Mouse (Mus musculus): ENCODE results near the gene Ift74. TPM values are rescaled to one million over a fixed set of nuclear protein-coding genes. Genes with fewer than 3 reads are reported as not detected.
"Not testable (repeated sequence)": the region's sequence is repeated elsewhere in the genome, so short reads cannot be mapped to it uniquely, and the experiment has no call there.

The Ift74 gene
- polyA plus RNA-seq, 1 experiment from 2014 or later, result 27.6 TPM

- no peaks in the 10 kb centered on the region for H3K9me3 ChIP-seq (ENCODE audit: control insufficient read depth, low read length)
- H3K4me2 ChIP-seq (replicated peaks), result no peak overlapping the region
- no peak overlapping the region for H3K27ac ChIP-seq
- no peak for ATAC-seq (ENCODE audit: low FRiP score)
- no peaks in the 10 kb centered on the region for H3K4me1 ChIP-seq (replicated peaks; ENCODE audit: control insufficient read depth, insufficient read depth, low read length)
- no peak overlapping the region for H3K9ac ChIP-seq
- no peak for DNase-seq (ENCODE audit: low spot score)
- H3K27me3 ChIP-seq (ENCODE audit: control insufficient read depth, insufficient read depth, low read length), result no peaks in the 10 kb centered on the region
- 86% methylated on average over 5 of the region's 5 CpGs for WGBS
- no peak overlapping the region for H3K4me3 ChIP-seq (replicated peaks; ENCODE audit: low read length)
- H3K36me3 ChIP-seq (replicated peaks; ENCODE audit: control insufficient read depth, insufficient read depth), result peaks cover 53% of the 10 kb centered on the region
Observed at GRCm38 (mm10) chr4:94683305-94683704, 69.0 kb downstream of the Ift74 start.

GRCm38 (mm10) chr4:94689804-94690203, 75.5 kb downstream of the Ift74 start:
- not testable (repeated sequence) for H3K4me3 ChIP-seq (replicated peaks; ENCODE audit: low read length); DNase-seq (ENCODE audit: low spot score); H3K27me3 ChIP-seq (ENCODE audit: control insufficient read depth, insufficient read depth, low read length); H3K4me2 ChIP-seq (replicated peaks); H3K4me1 ChIP-seq (replicated peaks; ENCODE audit: control insufficient read depth, insufficient read depth, low read length); H3K9ac ChIP-seq; H3K27ac ChIP-seq; ATAC-seq (ENCODE audit: low FRiP score); H3K9me3 ChIP-seq (ENCODE audit: control insufficient read depth, low read length)
- peaks cover 44% of the 10 kb centered on the region for H3K36me3 ChIP-seq (replicated peaks; ENCODE audit: control insufficient read depth, insufficient read depth)
- 92% methylated on average over 1 of the region's 2 CpGs for WGBS

- H3K9me3 ChIP-seq (ENCODE audit: control insufficient read depth, low read length), result no peaks in the 10 kb centered on the region
- no peaks in the 10 kb centered on the region for H3K4me1 ChIP-seq (replicated peaks; ENCODE audit: control insufficient read depth, insufficient read depth, low read length)
- WGBS, result 97% methylated on average over 4 of the region's 4 CpGs
- no peak overlapping the region for H3K4me2 ChIP-seq (replicated peaks)
- no peak overlapping the region for H3K9ac ChIP-seq
- peaks cover 40% of the 10 kb centered on the region for H3K36me3 ChIP-seq (replicated peaks; ENCODE audit: control insufficient read depth, insufficient read depth)
- ATAC-seq (ENCODE audit: low FRiP score) (no peak), DNase-seq (ENCODE audit: low spot score) (no peak)
- H3K27ac ChIP-seq, result no peak overlapping the region
- no peak overlapping the region for H3K4me3 ChIP-seq (replicated peaks; ENCODE audit: low read length)
- no peaks in the 10 kb centered on the region for H3K27me3 ChIP-seq (ENCODE audit: control insufficient read depth, insufficient read depth, low read length)
Observed at GRCm38 (mm10) chr4:94691078-94691477, 76.8 kb downstream of the Ift74 start.

- H3K27me3 ChIP-seq (ENCODE audit: control insufficient read depth, insufficient read depth, low read length), result no peaks in the 10 kb centered on the region
- DNase-seq (ENCODE audit: low spot score) (no peak), ATAC-seq (ENCODE audit: low FRiP score) (no peak)
- H3K27ac ChIP-seq, result no peak overlapping the region
- no peak overlapping the region for H3K4me2 ChIP-seq (replicated peaks)
- no peaks in the 10 kb centered on the region for H3K9me3 ChIP-seq (ENCODE audit: control insufficient read depth, low read length)
- H3K4me1 ChIP-seq (replicated peaks; ENCODE audit: control insufficient read depth, insufficient read depth, low read length), result no peaks in the 10 kb centered on the region
- no peak overlapping the region for H3K9ac ChIP-seq
- 91% methylated on average over 2 of the region's 2 CpGs for WGBS
- H3K36me3 ChIP-seq (replicated peaks; ENCODE audit: control insufficient read depth, insufficient read depth), result peaks cover 31% of the 10 kb centered on the region
- H3K4me3 ChIP-seq (replicated peaks; ENCODE audit: low read length), result no peak overlapping the region
Observed at GRCm38 (mm10) chr4:94692175-94692574, 77.9 kb downstream of the Ift74 start.

GRCm38 (mm10) chr4:94696368-94696767, 82.1 kb downstream of the Ift74 start:
- no peaks in the 10 kb centered on the region for H3K4me1 ChIP-seq (replicated peaks; ENCODE audit: control insufficient read depth, insufficient read depth, low read length)
- no peak overlapping the region for H3K27ac ChIP-seq
- DNase-seq (ENCODE audit: low spot score) (no peak), ATAC-seq (ENCODE audit: low FRiP score) (no peak)
- H3K27me3 ChIP-seq (ENCODE audit: control insufficient read depth, insufficient read depth, low read length), result no peaks in the 10 kb centered on the region
- no peaks in the 10 kb centered on the region for H3K9me3 ChIP-seq (ENCODE audit: control insufficient read depth, low read length)
- no peak overlapping the region for H3K4me3 ChIP-seq (replicated peaks; ENCODE audit: low read length)
- WGBS, result 91% methylated on average over 3 of the region's 3 CpGs
- H3K4me2 ChIP-seq (replicated peaks), result no peak overlapping the region
- H3K9ac ChIP-seq, result no peak overlapping the region
- 0 out of 2 replicates have a peak, but pooled peaks cover 12% of the 10 kb centered on the region for H3K36me3 ChIP-seq (replicated peaks; ENCODE audit: control insufficient read depth, insufficient read depth)

- DNase-seq (ENCODE audit: low spot score) (no peak), ATAC-seq (ENCODE audit: low FRiP score) (no peak)
- Histone ChIP-seq H3K4me3 (replicated peaks; ENCODE audit: low read length) (no peak overlapping the region), H3K27me3 (ENCODE audit: control insufficient read depth, insufficient read depth, low read length) (no peaks in the 10 kb centered on the region), H3K4me1 (replicated peaks; ENCODE audit: control insufficient read depth, insufficient read depth, low read length) (no peaks in the 10 kb centered on the region), H3K27ac (no peak overlapping the region), H3K9ac (no peak overlapping the region), H3K9me3 (ENCODE audit: control insufficient read depth, low read length) (no peaks in the 10 kb centered on the region), H3K36me3 (replicated peaks; ENCODE audit: control insufficient read depth, insufficient read depth) (no peaks in the 10 kb centered on the region), H3K4me2 (replicated peaks) (no peak overlapping the region)
- 94% methylated on average over 2 of the region's 2 CpGs for WGBS
Observed at GRCm38 (mm10) chr4:94711002-94711401, 96.7 kb downstream of the Ift74 start.

GRCm38 (mm10) chr4:94711426-94711825, 97.1 kb downstream of the Ift74 start:
- DNase-seq (ENCODE audit: low spot score), result no peak
- H3K36me3 ChIP-seq (replicated peaks; ENCODE audit: control insufficient read depth, insufficient read depth), result no peaks in the 10 kb centered on the region
- H3K4me3 ChIP-seq (replicated peaks; ENCODE audit: low read length), result no peak overlapping the region
- no peak for ATAC-seq (ENCODE audit: low FRiP score)
- no peak overlapping the region for H3K9ac ChIP-seq
- no peaks in the 10 kb centered on the region for H3K9me3 ChIP-seq (ENCODE audit: control insufficient read depth, low read length)
- H3K4me1 ChIP-seq (replicated peaks; ENCODE audit: control insufficient read depth, insufficient read depth, low read length), result no peaks in the 10 kb centered on the region
- no peak overlapping the region for H3K27ac ChIP-seq
- no peaks in the 10 kb centered on the region for H3K27me3 ChIP-seq (ENCODE audit: control insufficient read depth, insufficient read depth, low read length)
- 81% methylated on average over 4 of the region's 4 CpGs for WGBS
- no peak overlapping the region for H3K4me2 ChIP-seq (replicated peaks)

- Histone ChIP-seq H3K9ac (no peak overlapping the region), H3K36me3 (replicated peaks; ENCODE audit: control insufficient read depth, insufficient read depth) (no peaks in the 10 kb centered on the region), H3K4me3 (replicated peaks; ENCODE audit: low read length) (no peak overlapping the region), H3K9me3 (ENCODE audit: control insufficient read depth, low read length) (no peaks in the 10 kb centered on the region), H3K4me1 (replicated peaks; ENCODE audit: control insufficient read depth, insufficient read depth, low read length) (no peaks in the 10 kb centered on the region), H3K4me2 (replicated peaks) (no peak overlapping the region), H3K27ac (no peak overlapping the region), H3K27me3 (ENCODE audit: control insufficient read depth, insufficient read depth, low read length) (no peaks in the 10 kb centered on the region)
- no peak for ATAC-seq (ENCODE audit: low FRiP score)
- no peak for DNase-seq (ENCODE audit: low spot score)
Observed at GRCm38 (mm10) chr4:94713741-94714140, 99.5 kb downstream of the Ift74 start.

GRCm38 (mm10) chr4:94715166-94715565, 100.9 kb downstream of the Ift74 start:
- H3K4me2 ChIP-seq (replicated peaks), result no peak overlapping the region
- H3K9me3 ChIP-seq (ENCODE audit: control insufficient read depth, low read length), result no peaks in the 10 kb centered on the region
- 72% methylated on average over 6 of the region's 6 CpGs for WGBS
- no peaks in the 10 kb centered on the region for H3K27me3 ChIP-seq (ENCODE audit: control insufficient read depth, insufficient read depth, low read length)
- H3K27ac ChIP-seq, result no peak overlapping the region
- H3K36me3 ChIP-seq (replicated peaks; ENCODE audit: control insufficient read depth, insufficient read depth), result no peaks in the 10 kb centered on the region
- no peaks in the 10 kb centered on the region for H3K4me1 ChIP-seq (replicated peaks; ENCODE audit: control insufficient read depth, insufficient read depth, low read length)
- no peak overlapping the region for H3K4me3 ChIP-seq (replicated peaks; ENCODE audit: low read length)
- no peak overlapping the region for H3K9ac ChIP-seq
- DNase-seq (ENCODE audit: low spot score) (no peak), ATAC-seq (ENCODE audit: low FRiP score) (no peak)

GRCm38 (mm10) chr4:94725799-94726198, 111.5 kb downstream of the Ift74 start:
- H3K9ac ChIP-seq, result no peak overlapping the region
- no peak for DNase-seq (ENCODE audit: low spot score)
- H3K36me3 ChIP-seq (replicated peaks; ENCODE audit: control insufficient read depth, insufficient read depth), result no peaks in the 10 kb centered on the region
- 0 out of 2 replicates have a peak, but pooled peaks cover 4% of the 10 kb centered on the region for H3K9me3 ChIP-seq (ENCODE audit: control insufficient read depth, low read length)
- H3K27me3 ChIP-seq (ENCODE audit: control insufficient read depth, insufficient read depth, low read length), result no peaks in the 10 kb centered on the region
- no peaks in the 10 kb centered on the region for H3K4me1 ChIP-seq (replicated peaks; ENCODE audit: control insufficient read depth, insufficient read depth, low read length)
- H3K27ac ChIP-seq, result no peak overlapping the region
- ATAC-seq (ENCODE audit: low FRiP score), result no peak
- WGBS, result 59% methylated on average over 4 of the region's 4 CpGs
- H3K4me3 ChIP-seq (replicated peaks; ENCODE audit: low read length), result no peak overlapping the region
- H3K4me2 ChIP-seq (replicated peaks), result no peak overlapping the region
